Mouse (Mus musculus): ENCODE measurements around the gene Hdgfl2.

GRCm38 (mm10) chr17:56124377-56125275 lies 45.2 kb downstream of the Hdgfl2 start:
- TF ChIP-seq E2F4 (IDR thresholded peaks at IDR 0.05; ENCODE audit: insufficient replicate concordance, low read depth, low read length) (no peak), CTCF (conservative IDR thresholded peaks at IDR 0.05 in 1 of 2, IDR thresholded peaks at IDR 0.05 in 1 of 2; ENCODE audit: low read depth in 2 of 2, low read length in 2 of 2) (peak; percentile 72 to 93), MXI1 (IDR thresholded peaks at IDR 0.05; ENCODE audit: low read depth, low read length) (no peak), POLR2A (IDR thresholded peaks at IDR 0.05; ENCODE audit: low read depth, low read length) (no peak), USF2 (conservative IDR thresholded peaks at IDR 0.05; ENCODE audit: low read depth, low read length) (no peak), CHD2 (IDR thresholded peaks at IDR 0.05; ENCODE audit: low read length) (no peak), HCFC1 (IDR thresholded peaks at IDR 0.05; ENCODE audit: low read depth, low read length) (no peak), USF1 (IDR thresholded peaks at IDR 0.05; ENCODE audit: low read depth, low read length) (no peak), JUN (IDR thresholded peaks at IDR 0.05; ENCODE audit: insufficient read depth, low read depth, low read length) (no peak), ZKSCAN1 (IDR thresholded peaks at IDR 0.05; ENCODE audit: borderline replicate concordance, low read depth, low read length) (no peak), ETS1 (conservative IDR thresholded peaks at IDR 0.05; ENCODE audit: low read depth, low read length) (no peak), POLR2AphosphoS2 (IDR thresholded peaks at IDR 0.05; ENCODE audit: low read depth, low read length) (no peak), TBP (conservative IDR thresholded peaks at IDR 0.05; ENCODE audit: low read depth, low read length) (no peak), TCF12 (IDR thresholded peaks at IDR 0.05; ENCODE audit: low read depth, low read length) (no peak)
